Mouse (Mus musculus) cerebellum, adult 18-20 months (tissue): ENCODE results near the gene Ifi27l2b.

ENCODE experiments used
- DNase-seq, 2 experiments: peaks; one replicate each; pipeline ENCODE4 v3.0.0; 2021

Ifi27l2b gene

DNA sequence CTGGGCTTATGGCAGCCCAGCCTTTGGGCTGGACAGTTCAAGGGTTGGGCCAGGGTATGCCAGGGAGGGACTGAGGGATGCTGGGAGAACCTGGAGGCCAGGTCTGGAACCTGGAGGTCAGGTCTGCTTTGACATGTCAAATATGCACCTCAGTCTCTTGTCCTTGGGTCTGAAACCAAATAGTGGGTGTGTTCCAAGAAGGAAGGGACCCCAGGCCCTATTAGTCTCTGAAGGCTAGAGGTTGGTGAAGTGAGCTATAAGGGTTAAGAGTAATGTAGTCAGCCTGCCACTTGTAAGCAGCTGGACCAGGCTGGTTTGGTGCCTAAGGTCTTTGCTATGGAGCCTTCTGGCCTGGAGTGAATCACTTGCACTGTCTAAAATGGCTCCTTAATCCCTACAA, 22.2 kb downstream of the Ifi27l2b start:
- no peak for DNase-seq

DNA sequence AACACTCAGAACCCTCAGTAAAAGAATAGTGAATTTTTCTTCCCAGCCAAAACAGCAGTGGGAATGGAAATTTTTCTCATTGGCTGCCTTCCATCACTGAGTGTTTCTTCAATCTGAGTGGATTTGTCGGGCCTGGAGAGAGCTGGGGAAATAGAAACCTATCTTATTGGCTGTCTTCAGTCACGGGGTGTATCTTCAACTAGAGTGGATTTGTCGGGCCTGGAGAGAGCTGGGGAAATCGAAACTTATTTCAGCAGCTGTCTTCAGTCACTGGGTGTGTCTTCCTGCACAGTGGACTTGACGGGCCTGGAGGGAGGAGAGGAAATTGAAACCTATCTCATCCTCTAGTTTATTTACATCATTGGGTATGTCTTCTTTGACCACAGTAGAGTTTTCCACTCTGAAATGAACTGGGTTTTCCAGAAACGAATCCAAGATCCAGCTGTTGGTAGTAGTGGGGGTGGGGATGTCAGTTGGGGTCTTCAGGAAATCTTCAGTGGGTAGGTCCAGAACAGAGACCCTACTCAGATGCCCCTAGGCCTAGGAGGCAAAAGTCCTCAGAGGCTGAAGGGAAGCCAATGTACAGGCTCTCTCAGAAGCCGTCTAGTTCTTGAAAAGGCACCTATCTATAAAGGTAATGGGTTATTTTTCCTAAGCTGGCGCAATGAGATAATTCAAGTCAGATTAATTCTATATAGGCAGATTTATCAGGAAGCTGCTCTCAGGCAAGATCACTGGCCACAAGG, 22.9 kb downstream of the Ifi27l2b start, which contains the start of gene Ifi27:
Ifi27 (plus strand) TSS at position 226 of the 746 bp plus-strand sequence.
- DNase-seq = peak in 1 of 2 experiments; percentile 29

DNA sequence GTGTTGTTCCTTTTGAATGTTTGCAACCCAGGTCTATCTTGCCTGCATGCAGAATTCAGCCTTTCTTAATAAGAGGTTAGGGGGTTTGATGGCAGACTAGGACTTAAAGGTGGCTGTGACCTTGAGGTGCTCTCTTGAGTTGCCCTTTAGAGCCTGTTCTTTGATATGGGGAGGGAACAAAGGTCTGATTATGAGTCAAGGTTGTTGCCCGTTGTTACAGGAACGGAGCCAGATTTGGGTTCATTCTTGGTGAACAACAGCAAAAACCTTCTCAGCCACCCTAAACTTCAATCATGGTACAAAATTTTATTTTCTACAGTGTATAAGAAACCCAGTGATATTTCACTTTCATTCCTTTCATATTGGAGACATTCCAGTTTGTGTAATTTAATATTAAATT, 23.6 kb downstream of the Ifi27l2b start:
- no peak for DNase-seq

DNA sequence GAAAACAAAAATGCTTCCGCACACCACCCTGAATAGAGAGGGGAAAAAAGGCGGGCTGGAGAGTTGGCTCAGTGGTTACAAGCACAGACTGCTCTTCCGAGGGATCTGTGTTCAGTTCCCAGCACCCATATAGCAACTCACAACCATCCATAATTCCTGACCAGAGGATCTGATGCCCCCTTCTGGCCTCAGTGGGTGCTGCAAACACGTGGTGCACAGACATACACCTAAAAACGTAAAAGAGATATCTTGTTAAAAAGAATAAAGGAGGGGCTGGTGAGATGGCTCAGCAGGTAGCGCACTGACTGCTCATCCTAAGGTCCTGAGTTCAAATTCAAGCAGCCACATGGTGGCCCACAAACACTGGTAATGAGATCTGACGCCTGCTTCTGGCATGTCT, 30.3 kb downstream of the Ifi27l2b start:
- DNase-seq = peak; percentile 18 to 40

DNA sequence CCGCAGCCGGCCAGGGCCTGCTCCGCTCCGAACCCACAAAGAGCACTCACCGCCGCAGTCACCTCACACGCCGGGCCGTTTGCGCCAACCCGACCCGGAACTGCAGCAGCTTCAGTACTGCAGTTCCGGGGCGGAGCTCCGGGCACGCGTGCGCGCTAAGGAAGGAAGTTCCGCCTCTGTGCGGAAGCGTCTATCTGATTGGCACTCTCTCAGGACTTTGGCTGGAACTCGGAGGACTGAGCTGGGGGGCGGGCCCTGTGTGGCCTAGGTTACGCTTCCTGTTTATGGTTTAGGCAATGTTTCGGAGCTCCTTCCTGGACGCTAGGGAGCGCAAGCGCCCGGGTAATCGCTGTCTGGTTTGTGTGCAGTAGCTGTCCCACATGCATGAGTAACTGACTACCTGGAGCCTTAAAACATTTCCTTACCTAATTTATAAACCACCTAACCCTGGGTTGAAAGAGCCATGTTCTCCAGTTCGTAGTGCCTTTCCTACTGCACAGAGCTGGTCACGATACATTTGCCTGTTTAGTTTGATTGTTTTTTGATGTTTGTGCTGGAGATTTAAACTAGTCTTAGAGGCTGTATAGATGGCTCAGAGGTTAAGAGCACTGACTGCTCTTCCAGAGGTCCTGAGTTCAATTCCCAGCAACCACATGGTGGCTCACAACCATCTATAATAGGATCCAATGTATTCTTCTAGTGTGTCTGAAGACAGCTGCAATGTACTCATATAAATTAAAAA, 31.1 kb downstream of the Ifi27l2b start, which contains the start of gene Ddx24:
Ddx24 (minus strand) TSS at position 102 of the 742 bp plus-strand sequence.
- DNase-seq = peak; percentile 96 to 99

DNA sequence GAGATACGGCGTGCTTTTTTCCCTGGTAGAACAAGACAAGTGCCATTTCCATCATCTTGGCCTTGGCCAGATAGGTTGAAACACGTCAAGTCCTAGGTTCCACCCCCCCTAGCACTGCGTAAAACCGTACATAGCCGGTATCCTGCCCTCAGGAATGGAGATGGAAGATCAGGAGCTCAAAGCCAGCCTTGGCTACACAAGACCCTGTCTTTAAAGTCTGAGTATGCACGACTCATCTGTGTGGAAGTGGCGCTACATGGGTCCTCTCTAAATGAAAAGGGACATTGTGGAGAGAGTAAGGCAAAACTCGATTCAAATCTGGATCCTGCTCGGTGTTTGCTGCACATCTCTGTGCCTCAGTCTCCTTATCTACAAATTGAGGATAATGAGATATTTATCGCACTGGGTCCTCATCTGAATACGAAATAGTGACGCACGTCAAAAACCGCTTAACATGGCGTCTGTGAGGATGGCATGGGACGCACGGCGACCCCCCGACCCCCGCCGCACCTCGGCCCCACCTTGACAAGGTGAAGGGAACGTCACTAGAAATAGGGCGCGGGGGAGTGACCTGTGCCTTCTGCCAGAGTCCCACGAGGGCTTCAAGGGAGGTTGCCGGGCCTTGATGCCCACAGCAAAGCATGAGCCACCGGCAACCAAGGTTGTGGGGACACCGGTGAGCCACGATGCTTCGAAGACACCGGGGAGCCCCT, 31.9 kb downstream of the Ifi27l2b start:
- DNase-seq = peak in 1 of 2 experiments; percentile 16

DNA sequence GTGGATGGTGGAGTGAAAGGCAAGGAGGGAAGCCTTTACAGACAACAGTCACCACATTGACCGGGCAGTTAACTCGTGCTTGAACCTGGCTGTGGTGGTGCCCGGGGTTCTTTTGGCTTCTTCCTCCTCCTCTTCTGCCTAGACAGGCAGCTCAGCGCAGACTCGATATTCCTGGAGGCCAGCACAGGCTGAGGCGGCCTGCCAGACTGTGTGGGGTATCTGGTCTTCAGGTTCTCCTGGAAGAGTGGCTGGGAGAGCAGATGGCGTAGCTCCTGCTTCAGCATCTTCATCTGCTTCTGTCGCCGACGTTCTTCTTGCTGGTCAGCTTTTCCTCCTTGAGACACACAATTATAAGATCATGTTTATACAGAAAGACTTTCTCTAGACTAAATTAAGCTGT, 48.9 kb downstream of the Ifi27l2b start:
- DNase-seq = peak; percentile 54 to 63

DNA sequence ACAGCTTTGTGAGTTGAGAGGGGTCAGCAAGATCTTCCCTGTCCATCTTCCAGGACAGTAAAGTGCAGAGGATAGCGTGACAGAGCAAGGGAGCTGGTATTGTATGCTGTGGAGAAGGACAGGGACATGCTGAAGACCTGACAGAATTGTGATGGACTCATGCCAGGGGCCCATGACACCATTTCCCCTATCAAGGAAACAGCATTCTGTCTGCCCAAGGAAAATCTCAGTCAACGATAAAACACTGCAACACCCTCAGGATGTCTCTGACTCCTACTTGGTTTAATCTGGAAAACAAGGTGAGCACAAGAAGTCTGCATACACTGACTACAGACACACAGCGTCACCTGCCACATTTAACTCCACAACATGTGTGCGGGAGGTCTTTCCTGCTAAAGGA, 49.3 kb downstream of the Ifi27l2b start, which contains the start of gene 9330161L09Rik:
9330161L09Rik (minus strand) TSS at position 101 of the 400 bp plus-strand sequence.
- no peak for DNase-seq

DNA sequence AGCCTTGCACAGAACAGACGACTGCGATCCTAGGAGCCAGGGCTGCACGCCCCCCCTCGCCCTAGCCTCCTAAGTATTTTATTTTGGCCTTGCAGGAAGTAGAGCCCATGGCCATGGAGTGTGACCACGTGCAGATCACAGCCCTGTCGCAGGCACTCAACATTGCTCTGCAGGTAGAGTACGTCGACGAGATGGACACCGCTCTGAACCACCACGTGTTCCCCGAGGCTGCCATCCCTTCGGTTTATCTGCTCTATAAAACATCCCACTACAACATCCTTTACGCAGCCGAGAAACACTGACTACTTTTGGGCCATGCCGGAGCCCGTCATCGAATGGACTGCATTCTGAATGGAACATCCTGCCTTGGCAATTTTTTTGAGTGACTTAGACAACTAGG, 52.9 kb downstream of the Ifi27l2b start:
- DNase-seq = no peak
